Mouse (Mus musculus): ENCODE measurements around the gene Pgm3.

DNA sequence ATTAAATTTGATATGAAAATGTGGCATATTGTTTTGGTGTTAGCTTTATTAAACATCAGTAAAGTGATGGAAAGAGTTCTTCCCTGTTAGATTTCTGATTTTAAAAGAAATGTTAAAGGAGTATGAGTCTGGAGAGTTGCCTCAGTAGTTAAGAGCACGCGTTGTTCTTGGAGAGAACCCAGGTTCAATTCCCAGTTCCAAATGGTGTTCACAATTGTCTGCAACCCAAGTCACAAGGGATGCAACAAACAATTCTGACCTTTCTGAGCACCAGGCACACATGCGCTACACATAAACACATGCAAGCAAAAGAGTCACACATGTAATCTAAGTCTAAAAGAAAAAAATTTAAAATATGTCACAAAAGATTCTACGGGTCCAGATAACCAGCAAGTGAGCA is 56.8 kb downstream of the Pgm3 start:
- TF ChIP-seq POLR2A (IDR thresholded peaks at IDR 0.05; ENCODE audit: borderline replicate concordance, low read depth, low read length): no peak
- no peak for TF ChIP-seq CTCF (IDR thresholded peaks at IDR 0.05; ENCODE audit: low read depth, low read length)
